Mouse (Mus musculus): ENCODE data around the gene Mindy3.

Gene Mindy3

DNA sequence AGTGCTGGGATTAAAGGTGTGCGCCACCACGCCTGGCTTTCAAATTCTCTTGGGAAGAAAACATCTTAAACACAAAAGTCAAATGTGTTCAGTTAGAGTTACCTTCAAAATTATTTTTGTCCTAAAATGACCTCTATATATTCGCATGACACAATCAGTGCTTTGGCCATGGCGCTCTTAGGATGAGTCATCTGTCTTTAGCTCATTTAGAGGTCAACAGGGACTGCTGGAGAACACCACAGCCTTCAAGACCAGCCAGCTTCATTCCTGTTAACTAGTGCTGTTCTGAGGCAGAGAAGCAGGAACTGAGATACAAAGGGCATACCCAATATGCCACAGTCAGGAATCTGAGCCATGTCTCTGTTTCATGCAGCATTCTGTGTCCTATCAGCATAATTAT is 47.9 kb downstream of the Mindy3 start:
- no peak for DNase-seq (ENCODE audit: low read depth)

DNA sequence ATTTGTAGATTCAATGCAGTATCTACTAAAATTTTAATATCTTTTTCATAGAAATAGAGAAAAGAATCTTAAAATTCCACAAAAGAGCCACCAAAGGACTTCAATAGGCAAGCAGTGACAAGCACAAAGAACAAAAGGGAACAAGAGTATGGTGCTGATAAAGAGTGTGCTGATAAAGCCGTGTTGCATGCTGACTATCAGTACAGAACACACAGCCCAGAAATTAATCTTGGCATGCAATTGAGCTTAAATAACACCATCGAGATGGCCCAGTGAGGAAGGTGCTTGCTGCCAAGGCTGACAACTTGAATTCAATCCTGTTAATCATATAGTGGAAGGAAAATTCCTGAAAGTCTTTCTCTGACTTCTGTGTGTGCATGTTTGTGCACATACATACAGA is 50.8 kb downstream of the Mindy3 start:
- DNase-seq (ENCODE audit: low read depth) = no peak

DNA sequence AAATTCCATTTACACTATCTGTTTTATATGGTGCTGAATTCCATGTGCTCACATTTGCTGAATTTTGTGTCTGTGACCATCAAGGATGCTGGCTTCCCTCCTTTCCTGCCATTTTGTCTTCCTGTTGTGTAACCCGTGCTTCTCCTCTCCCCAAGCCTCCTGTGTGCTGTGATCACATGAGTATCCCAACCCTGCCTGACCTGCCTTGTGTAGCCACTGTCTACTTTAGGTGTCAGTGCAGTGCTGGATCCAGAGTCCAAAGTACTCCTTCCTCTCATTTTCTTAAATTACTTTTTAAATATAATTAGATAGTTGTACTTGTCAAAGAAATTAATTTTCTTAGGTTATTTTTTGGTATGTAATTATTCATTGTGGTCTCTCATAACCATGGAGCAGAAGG is 51.3 kb downstream of the Mindy3 start:
- DNase-seq (ENCODE audit: low read depth) = no peak

DNA sequence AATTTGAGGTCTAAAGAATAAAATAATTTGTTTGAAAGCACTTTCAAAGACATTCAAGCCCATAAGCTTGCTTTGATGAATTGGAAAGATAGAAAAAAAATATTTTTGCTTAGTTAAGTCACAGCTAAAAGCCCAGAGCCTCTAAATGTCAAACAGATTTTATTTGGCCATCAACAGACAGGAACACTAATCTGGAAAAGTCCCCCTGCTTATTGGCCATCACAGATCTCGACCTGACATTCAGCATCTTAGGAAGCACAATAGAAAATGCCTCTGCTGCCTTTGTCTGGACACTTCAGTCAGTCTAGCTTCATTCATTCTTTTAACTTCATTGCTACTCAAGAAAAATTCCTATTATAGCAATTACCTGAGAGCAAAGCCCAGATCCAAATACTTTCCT is 58.0 kb downstream of the Mindy3 start:
- DNase-seq (ENCODE audit: low read depth) = no peak

DNA sequence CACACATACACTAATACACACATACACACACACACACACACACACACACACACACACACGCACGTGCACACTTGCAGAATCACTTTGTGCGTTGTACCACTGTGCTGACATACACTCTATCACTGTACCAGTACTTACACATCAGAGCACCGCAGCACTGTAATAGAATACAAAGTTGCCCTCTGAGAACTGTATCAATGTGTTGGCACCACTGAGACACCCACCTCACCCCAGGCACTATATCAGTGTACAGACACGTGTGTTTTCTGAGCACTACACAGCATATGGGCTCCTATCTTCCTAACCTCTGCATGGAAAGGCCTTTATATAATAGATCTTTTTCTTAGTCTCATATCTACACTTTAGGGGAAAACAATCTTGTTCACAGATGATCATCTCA is 64.4 kb downstream of the Mindy3 start:
- DNase-seq (ENCODE audit: low read depth) = no peak

DNA sequence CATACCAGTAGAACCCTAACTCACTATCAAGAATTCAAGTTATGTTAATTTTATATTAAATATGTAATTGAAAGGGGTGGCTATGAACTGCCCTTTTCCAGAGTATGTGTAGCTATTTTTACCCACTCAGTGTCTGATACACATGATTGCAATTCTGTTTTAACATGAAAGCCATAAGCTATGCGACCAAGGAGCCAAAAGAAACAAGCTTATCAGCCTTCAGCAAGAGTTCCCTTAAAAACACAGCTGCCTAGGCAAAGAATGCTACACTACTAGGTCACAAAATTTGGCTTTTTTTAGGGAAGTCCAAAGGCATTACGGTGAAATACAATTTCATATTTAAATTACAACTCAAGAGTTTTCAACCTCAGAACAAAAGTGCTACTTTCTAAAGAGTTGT is 70.4 kb downstream of the Mindy3 start:
- no peak for DNase-seq (ENCODE audit: low read depth)

DNA sequence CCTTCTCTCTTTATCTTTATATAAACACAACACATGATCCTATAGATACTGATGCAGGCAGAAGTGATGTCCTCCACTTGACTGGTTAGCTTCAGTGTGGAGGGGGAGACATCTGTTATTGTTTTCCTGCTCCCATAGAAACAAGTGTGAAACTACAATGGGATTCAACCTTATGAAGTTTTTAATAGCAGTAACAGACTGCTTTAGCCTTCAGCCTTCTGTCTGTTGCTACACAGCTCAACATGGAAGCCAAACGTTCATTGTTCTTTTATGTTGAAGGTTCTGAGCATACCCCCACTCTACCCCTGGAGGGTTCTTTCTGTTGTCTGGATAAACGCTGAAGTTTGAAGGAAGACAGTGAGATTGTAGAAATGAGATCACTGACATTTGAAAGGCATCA is 87.3 kb downstream of the Mindy3 start:
- no peak for DNase-seq (ENCODE audit: low read depth)

DNA sequence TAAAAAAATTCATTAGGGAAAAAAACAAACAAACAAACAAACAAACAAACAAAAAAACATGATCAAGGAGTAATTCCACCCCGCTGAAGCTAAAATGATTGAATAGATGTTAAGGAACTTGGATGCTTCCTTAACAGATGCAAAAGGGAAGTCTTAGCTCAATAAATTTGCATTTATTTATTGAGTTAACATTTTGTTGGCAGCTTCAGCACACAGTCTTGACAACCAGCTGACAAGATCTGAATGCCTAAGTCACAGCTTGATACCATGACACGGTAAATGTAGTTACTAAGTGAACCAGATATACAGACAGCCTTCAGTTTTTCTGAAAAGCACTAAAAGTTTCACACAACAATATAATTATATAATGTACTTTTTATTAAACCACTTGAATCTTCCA is 89.7 kb downstream of the Mindy3 start:
- no peak for DNase-seq (ENCODE audit: low read depth)

DNA sequence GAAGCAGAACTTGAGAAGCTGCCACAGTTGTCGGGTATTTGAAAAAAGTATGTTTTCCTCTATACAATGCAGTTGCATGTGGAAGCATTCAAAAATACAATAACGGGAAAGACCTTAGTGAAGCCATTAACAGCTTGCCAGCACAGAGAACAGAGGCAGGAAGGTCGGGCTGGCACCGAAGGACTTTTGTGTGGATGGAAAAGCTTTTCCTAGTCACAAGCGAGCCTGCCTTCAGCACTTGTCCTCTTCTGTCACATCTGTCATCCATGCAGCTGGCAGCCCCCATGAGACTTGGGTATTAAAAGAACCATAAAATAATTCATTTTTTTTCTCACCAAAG is 90.2 kb downstream of the Mindy3 start:
- DNase-seq (ENCODE audit: low read depth) = no peak

DNA sequence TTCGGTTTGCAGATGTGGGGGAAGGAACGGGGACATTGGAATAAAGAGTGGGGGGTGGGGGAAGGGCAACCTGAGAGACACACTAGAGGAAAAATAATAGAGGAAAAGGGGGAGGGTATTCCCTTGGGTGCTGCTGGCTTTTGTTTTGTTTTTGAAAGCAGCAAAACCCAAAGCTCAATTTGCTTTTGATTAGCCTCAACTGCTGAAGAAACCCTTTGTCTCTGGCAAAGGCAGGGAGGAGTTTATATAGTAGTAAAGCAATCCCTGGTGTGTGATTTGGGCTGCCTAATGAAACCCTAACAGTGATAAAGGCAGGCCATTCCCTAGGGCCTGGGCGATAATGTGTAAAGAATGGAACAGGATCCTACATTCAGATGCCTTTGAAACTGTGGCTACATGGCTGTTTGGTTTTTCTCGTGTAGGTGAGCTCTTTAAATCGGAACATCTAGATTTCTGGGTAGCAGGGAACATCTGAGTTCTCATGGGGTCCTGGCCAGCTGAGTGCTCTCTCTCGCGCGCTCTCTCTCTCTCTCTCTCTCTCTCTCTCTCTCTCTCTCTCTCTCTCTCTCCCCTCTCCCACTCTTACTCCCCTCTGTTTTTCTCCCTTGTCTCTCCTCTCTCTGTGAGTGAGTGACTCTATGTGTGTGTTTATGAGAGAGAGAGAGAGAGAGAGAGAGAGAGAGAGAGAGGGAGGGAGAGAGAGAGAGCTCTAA is 90.8 kb downstream of the Mindy3 start:
- DNase-seq (ENCODE audit: low read depth) = no peak

DNA sequence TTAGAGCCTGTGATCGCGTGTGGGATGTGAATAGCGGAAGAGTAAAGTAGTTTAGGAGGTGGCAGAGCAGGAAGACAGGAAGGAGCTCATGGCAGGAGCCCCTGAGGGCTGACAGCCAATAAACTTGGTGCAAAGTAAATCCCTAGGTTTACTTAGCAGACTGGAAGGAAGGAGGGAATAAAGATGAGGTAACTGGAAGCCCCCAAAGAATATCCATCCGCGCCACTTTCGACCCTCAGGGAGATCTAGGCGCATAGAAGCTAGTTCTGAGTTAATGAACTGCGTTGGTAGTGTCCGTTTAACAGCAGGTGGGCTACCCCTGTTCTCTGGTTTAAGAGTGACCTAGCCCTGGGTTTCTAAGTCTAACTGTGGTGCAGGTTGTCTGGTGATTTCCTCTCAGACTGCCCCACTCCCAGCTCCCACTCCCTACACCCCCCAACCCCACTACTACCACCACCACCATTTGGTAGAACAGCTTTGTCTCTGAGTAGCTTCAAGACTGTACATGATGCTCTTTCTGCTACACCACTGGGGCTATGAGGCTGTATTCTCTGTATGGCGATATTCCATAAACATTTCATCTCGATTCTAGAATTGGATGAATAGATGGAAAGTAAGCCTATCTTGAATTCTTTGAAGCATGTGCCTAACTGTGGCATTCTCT is 91.4 kb downstream of the Mindy3 start:
- no peak for DNase-seq (ENCODE audit: low read depth)

DNA sequence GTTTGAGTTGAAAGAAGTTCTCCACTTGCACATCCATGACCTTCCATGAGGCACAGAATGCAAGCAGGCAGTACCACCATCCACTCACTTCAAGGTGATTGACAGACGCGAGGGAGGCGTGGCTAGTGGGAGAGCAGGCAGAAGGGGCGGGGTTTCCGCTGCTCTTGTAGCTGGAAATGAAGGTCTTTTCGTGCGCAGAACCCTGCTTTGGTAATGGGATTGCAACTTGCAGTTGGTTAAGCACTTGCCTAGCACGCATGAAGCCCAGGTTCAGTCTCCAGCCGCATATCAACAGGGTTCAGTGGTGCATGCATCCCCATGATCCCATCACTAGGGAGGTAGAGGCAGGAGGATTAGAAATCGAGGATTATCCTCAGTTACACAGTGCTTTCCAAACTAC is 92.1 kb downstream of the Mindy3 start:
- peak; percentile 56 for DNase-seq (ENCODE audit: low read depth)

DNA sequence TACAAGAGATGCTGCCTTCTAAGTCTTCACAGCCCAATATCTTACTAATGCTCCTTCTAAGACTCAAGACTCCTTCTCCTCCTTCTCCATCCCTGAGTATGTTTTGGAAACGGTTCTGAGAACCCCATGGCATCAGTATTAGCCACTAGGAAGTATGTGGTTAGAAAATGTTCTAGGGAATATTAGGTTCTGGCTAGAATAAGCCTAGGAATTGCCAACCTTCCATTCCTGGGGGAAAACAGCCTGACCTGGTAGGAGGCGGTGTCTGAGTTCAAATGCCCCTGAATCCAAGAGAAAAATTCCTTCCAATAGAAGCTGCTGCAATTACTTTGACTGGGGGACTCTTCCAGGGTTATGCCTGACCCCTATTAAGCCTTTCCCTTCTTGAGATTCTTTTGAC is 93.4 kb downstream of the Mindy3 start:
- no peak for DNase-seq (ENCODE audit: low read depth)

DNA sequence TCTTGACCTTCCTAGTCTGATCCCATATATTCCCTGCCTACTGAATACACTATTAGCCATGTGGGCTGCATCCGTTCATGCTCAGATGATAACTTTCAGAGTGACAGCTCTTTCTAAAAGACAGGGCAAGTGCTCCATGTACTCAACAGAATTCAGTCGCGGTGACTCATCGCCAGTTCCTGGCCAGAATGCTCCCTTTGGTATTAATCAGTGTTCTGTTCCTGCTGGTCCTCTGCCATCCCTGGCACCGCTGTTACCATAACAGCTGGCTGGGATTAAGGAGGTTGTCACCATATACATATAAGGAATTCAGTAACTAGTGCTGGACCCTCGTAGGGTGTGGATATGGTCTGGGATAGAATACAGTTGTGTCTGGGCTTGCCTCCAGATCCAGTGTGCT is 93.9 kb downstream of the Mindy3 start:
- DNase-seq (ENCODE audit: low read depth) = no peak

DNA sequence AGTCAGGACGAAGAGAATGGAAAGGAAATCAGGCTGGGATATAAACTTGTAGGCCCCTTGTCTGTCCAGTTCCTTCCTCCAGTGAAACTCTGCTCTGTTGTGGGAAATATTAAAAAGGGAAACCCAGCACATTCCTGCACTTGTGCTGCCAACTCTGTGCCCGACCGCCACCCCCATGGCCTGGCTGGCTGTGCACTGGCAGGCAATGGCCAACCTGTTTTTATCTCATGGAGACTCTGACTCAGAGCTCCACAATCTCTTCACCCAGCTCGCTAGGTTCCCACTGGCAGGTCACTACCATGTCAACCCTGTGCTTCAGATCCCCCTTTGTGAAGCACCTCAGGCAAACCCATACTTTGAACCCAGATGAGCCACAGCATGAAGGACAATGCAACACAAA is 98.4 kb downstream of the Mindy3 start:
- no peak for DNase-seq (ENCODE audit: low read depth)

DNA sequence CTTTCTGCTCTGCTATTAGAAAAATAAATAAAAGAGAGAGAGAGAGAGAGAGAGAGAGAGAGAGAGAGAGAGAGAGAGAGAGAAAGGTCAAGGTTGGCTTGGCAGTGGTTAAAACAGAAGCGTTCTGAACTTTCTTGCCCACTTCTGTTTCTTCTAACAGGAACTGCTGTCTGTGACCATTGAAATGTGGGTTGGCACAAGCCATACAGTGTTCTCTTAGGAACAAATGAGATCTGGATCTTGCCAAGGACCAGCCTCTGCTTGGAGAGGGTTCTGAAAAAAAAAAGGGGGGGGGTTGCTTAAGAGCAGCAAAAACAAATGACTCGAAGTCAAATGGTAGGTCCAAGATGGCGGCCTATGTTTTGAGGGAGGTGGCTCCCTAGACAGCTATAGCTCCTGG is 100.6 kb downstream of the Mindy3 start:
- DNase-seq (ENCODE audit: low read depth) = no peak

DNA sequence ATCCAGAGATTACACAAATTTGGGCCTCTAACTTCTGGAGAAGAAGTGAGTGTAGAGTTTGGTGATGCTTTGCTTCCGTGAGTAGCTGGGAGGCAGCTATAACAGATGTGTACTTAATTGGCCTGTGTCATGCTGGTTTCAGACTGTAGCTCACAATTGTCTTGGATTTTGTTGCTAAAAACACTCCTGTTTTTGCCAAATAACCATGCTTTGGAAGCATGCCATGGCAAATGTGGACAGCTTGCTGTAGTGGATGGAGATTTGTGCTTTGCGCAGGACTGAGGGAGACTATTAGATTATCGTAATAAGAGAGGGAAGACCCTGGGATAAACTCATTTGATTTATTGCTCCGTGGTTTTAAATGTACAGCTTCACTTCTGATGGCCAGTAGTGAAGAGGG is 101.2 kb downstream of the Mindy3 start:
- no peak for DNase-seq (ENCODE audit: low read depth)

DNA sequence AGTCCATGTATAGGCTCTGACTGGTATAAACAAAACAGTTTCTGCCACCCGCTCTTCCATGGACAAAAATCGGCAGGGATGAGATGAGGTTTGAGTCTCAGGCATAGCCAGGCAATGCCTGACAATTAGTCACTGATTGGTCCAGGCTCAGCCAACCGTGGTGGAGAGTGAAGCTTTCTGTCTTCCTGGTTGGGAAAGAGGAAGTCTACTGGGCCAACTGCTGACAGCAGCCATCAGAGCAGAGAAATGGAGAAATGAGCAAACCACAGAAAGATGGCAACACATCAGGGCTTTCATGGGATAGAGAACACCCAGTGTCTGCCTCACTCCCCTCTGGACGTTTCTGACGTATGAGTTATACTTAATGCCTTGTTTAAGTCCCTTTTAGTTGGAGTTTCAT is 101.9 kb downstream of the Mindy3 start:
- no peak for DNase-seq (ENCODE audit: low read depth)

DNA sequence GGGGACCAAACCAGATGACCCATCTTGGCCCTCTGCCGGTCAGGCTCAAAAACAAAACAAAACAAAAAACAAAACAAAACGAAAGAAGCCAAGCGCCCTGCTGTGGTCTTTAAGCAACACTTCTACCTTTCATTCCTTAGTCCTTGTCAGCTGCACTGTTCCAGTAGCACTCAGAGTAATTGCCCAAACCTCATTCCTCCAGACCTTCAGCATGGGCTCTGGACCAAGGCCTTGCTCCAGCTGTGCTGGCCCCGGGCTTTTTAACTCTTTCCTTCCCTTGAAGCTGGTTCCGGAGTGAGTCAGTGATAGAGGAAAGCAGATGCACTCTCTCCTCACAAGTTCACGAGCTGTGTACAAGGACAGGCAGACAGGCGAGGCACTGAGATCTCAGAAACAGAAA is 102.9 kb downstream of the Mindy3 start:
- no peak for DNase-seq (ENCODE audit: low read depth)

DNA sequence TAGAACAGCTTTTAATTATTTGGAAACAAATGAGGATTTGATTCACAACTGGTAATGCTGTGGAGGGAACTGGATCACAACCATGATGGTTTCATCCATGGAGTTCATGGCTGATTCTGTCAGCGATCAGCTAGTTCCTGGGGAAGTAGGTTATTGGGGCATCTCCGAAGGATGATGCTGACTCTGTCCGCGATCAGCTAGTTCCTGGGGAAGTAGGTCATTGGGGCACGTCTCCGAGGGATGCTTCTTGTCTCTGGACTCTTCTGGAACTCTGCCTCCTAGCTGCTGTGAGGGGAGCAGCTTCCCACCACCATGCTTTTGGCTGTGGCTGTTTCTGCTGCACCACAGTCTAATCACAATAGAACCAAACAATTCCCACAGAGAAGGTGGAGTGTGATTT is 105.2 kb downstream of the Mindy3 start:
- DNase-seq (ENCODE audit: low read depth) = no peak

DNA sequence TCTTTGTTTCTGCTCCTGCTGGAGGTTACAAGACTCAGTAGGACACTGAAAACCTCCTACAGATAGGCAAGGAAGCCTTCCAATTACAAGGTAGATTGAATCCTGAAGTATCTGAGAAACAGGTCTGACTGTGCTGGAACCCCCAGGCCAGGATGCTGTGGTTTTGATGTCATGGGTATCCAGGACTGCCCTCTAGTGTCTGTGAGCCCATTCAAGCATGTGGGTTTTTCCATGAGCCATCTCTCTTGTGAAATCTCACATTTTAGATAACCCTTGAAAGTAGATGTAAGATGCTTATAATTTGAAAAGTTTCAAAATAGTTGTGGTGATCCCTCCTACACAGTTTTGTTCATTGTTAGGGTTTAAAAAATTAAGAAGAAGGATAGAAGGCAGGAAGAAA is 110.8 kb downstream of the Mindy3 start:
- DNase-seq (ENCODE audit: low read depth) = no peak

DNA sequence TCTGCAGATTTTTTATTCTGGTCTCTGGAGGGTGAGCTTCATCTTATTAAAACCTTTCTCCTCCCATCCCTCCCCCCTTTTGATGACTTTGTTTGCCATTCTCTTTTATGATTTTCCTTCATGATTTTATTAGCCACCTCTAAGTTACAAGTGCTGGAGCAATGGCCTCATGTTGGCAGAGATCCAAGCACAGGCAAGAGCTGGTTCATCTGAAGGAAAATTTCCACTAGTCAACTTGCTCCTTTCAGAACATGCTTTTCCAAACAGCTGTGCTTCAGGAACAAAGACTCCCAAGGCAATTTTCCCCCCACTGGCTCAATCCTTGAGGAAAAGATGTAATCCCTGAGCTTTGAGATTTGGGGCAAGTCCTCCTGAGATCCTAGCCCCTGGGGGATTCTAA is 112.0 kb downstream of the Mindy3 start:
- no peak for DNase-seq (ENCODE audit: low read depth)

DNA sequence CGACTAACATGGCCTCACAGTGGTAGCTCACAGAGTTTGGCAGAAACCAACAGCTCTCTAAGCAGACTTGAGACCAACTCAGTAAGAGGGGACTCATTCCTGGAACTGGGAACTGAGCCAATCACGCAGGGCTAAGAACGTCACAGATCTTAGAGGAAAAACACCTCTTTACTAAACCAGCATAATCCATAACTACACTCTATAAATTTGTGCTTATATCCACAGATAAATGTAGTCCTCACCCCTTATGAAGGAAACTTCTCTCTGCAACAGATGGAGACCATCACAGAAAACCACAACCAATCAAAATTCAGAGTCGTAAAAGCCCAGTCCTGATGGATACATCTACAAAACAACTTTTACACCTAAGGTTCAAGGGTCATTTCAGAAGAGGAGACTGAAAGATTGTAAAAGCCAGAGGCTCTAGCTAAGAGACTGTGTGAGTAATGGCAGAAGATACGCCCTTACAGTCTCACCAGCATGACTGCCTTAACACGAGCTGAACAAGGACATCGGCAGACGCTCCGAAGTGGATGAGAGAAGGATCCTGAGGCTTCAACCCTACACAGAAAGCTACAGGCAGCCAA is 114.1 kb downstream of the Mindy3 start:
- no peak for DNase-seq (ENCODE audit: low read depth)
